8 mouse cellular contexts compared by ENCODE assay signal in the genomic region with DNA sequence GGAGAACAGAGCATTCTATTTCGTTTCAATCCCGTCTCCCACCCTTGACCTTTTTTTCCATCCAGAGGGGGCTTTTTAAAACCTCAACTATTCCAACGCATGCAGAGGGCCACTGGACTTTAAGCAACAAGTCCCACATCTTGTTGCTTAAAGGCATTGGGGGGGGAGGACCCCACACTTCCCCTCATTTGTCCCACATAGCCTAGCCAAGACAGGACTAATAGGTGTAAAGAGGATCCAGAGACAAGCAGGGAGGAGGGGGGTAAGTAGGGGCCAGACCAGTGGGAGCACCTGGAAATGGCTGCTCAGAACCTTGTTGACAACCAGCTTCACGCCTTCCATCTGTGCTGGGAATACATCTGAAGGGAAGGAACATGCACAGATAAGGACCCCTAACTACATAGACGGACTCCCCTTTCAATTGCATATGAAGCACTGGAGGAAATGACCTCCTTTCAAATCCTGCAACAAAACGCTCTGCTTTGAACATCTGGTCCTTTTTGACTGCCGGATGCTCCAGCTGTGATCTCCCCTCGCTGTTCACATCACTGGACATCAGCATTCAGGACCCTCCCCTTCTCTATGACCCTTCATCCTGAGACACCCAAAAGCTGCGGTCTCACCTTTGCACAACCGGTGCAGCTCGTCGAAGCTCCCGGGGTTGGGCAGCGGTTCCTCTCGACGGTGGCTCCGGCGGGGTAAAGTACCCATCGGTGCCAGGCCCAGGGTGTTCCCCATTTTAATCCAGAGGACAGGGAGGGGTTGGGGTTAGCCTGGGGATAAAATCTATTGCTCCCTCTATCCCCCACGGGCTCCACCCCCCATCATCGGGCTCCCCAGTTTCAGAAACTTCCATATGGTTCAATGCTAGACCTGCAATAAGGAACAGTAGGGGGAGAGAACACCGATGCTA. TPM values are rescaled to one million over a fixed set of nuclear protein-coding genes. Genes with fewer than 3 reads are reported as not detected.
DNase-seq lines count a peak whose midpoint lies in the region; ATAC-seq and TF ChIP-seq lines count a peak whose summit lies in the region.
"Had no signal": no experiment of that assay in that cellular context is flagged by ENCODE, and none has a peak within 500 bp of the region (broad histone marks: within the 10 kb centered on the region; RNA-seq: fewer than 3 reads in every experiment).

No protein-coding gene starts in this region.

- peak overlapping the region; percentile 46 for H3K9ac ChIP-seq in embryonic facial prominence, embryonic 11.5 days (replicated peaks; ENCODE audit: low read length)
- peak overlapping the region; percentile 54 for H3K9ac ChIP-seq in hindbrain, postnatal 0 days (replicated peaks; ENCODE audit: low read length)

- no peaks in the 10 kb centered on the region for H3K36me3 ChIP-seq in embryonic facial prominence, embryonic 11.5 days (replicated peaks; ENCODE audit: control insufficient read depth, insufficient read depth, low read depth, low read length)
- peaks cover 18% of the 10 kb centered on the region; the same call in 1 of the 2 replicates for H3K36me3 ChIP-seq in hindbrain, postnatal 0 days (ENCODE audit: insufficient read depth, low read length)

- H3K9me3 ChIP-seq in embryonic facial prominence, embryonic 11.5 days (replicated peaks; ENCODE audit: control insufficient read depth, low read length) = no peaks in the 10 kb centered on the region
- no peaks in the 10 kb centered on the region for H3K9me3 ChIP-seq in hindbrain, postnatal 0 days (ENCODE audit: low read length)

- H3K27me3 ChIP-seq in embryonic facial prominence, embryonic 11.5 days (ENCODE audit: control insufficient read depth, insufficient read depth, low read length) = no peaks in the 10 kb centered on the region
- H3K27me3 ChIP-seq in hindbrain, postnatal 0 days (ENCODE audit: insufficient read depth, low read length) = no peaks in the 10 kb centered on the region

- no peak for ATAC-seq in embryonic facial prominence, embryonic 11.5 days (replicated peaks; ENCODE audit: insufficient number of reproducible peaks, low FRiP score, low TSS enrichment, low read depth)
- no peak for ATAC-seq in hindbrain, postnatal 0 days
- ATAC-seq in megakaryocyte progenitor cell, adult 5-6 weeks (replicated peaks; ENCODE audit: poor library complexity) = no peak

- no peak overlapping the region for H3K27ac ChIP-seq in embryonic facial prominence, embryonic 11.5 days (replicated peaks; ENCODE audit: low read depth, low read length)
- H3K27ac ChIP-seq in hindbrain, postnatal 0 days = peak overlapping the region; percentile 32; the same call in 1 of the 2 replicates

- H3K4me2 ChIP-seq in embryonic facial prominence, embryonic 11.5 days (ENCODE audit: low read depth, low read length) = peak overlapping the region; percentile 51
- H3K4me2 ChIP-seq in hindbrain, postnatal 0 days (ENCODE audit: low read depth, low read length) = peak overlapping the region; percentile 67

- H3K4me1 ChIP-seq in lung, adult 2 months (ENCODE audit: control insufficient read depth, insufficient read depth, low read length) = peaks cover 9% of the 10 kb centered on the region
- H3K4me1 ChIP-seq in embryonic facial prominence, embryonic 11.5 days (ENCODE audit: control insufficient read depth, insufficient read depth, low read length) = no peaks in the 10 kb centered on the region
- peaks cover 7% of the 10 kb centered on the region; the same call in 1 of the 2 replicates for H3K4me1 ChIP-seq in hindbrain, postnatal 0 days (ENCODE audit: insufficient read depth, low read length)

- TF ChIP-seq POLR2A in lung, adult 2 months (IDR thresholded peaks at IDR 0.05; ENCODE audit: borderline replicate concordance, extremely low read depth, low read depth, low read length) = no peak

- 5% methylated on average over 22 of the region's 22 CpGs for WGBS in lung, adult 2 months
- WGBS in embryonic facial prominence, embryonic 11.5 days = 7% methylated on average over 22 of the region's 22 CpGs
- 6% methylated on average over 22 of the region's 22 CpGs for WGBS in hindbrain, postnatal 0 days

- no peak for TF ChIP-seq CTCF in lung, adult 2 months (IDR thresholded peaks at IDR 0.05; ENCODE audit: insufficient read depth, low read length)
- TF ChIP-seq CTCF in hindbrain, postnatal 0 days (IDR thresholded peaks at IDR 0.05; ENCODE audit: low read depth) = no peak

- H3K4me3 ChIP-seq in lung, adult 2 months (replicated peaks; ENCODE audit: extremely low read depth, low read depth, low read length) = peak overlapping the region; percentile 79
- peak overlapping the region; percentile 51 for H3K4me3 ChIP-seq in embryonic facial prominence, embryonic 11.5 days (ENCODE audit: low read depth, low read length)
- peak overlapping the region; percentile 51 for H3K4me3 ChIP-seq in hindbrain, postnatal 0 days (ENCODE audit: low read length)

- DNase-seq in lung, adult 2 months = no peak
- DNase-seq in lung, postnatal 14 days = no peak
- peak; percentile 49 for DNase-seq in R1 (ENCODE audit: low read depth, low spot score)
- DNase-seq in embryonic facial prominence, embryonic 11.5 days (ENCODE audit: low spot score) = no peak
- DNase-seq in hindbrain, postnatal 0 days (ENCODE audit: low spot score) = peak; percentile 17
- peak; percentile 21 to 40 for DNase-seq in lung, postnatal 4 days

RNA-seq across cellular contexts. Expression of a gene that starts 0.8 kb away (rescaled TPM):
- polyA plus RNA-seq in lung, adult 2 months (2012; rRNA removed) = 25.7 and 28.8 TPM in 2 replicates
- 20.2 and 29.9 TPM in 2 replicates for polyA plus RNA-seq in embryonic facial prominence, embryonic 11.5 days (2014; fragmentation: Nextera tagmentation; extraction: Ambion mirVana)
- 44.2 and 53.6 TPM in 2 replicates for total RNA-seq in hindbrain, postnatal 0 days (2014; rRNA removed)
- 41.1 and 45.5 TPM in 2 replicates for polyA plus RNA-seq in hindbrain, postnatal 0 days (2015; fragmentation: Nextera tagmentation; extraction: Ambion mirVana)
- total RNA-seq in megakaryocyte progenitor cell, adult 5-6 weeks (2015) = 13.0 and 15.4 TPM in 2 replicates
- 18.2 and 25.7 TPM in 2 replicates for total RNA-seq in megakaryocyte progenitor cell, adult 5-6 weeks (2017)

RNA-seq across cellular contexts. Expression of a gene that starts 3.3 kb away (rescaled TPM):
- 4.7 and 7.2 TPM in 2 replicates for polyA plus RNA-seq in lung, adult 2 months (2012; rRNA removed)
- 3.5 and 3.7 TPM in 2 replicates for polyA plus RNA-seq in embryonic facial prominence, embryonic 11.5 days (2014; fragmentation: Nextera tagmentation; extraction: Ambion mirVana)
- total RNA-seq in hindbrain, postnatal 0 days (2014; rRNA removed) = not detected in 2 replicates
- polyA plus RNA-seq in hindbrain, postnatal 0 days (2015; fragmentation: Nextera tagmentation; extraction: Ambion mirVana) = 8.1 and 8.8 TPM in 2 replicates
- total RNA-seq in megakaryocyte progenitor cell, adult 5-6 weeks (2015) = 0.94 and 2.3 TPM in 2 replicates
- total RNA-seq in megakaryocyte progenitor cell, adult 5-6 weeks (2017) = not detected in 2 replicates
- total RNA-seq: neutrophil, adult 5-6 weeks had no signal

RNA-seq across cellular contexts. Expression of a gene that starts 7.8 kb away (rescaled TPM):
- 0.25 TPM in 1 of 2 replicates, not detected in the other for polyA plus RNA-seq in lung, adult 2 months (2012; rRNA removed)
- 0.22 and 0.26 TPM in 2 replicates for polyA plus RNA-seq in embryonic facial prominence, embryonic 11.5 days (2014; fragmentation: Nextera tagmentation; extraction: Ambion mirVana)
- total RNA-seq in hindbrain, postnatal 0 days (2014; rRNA removed) = not detected in 2 replicates
- 0.40 and 0.43 TPM in 2 replicates for polyA plus RNA-seq in hindbrain, postnatal 0 days (2015; fragmentation: Nextera tagmentation; extraction: Ambion mirVana)
- not detected in 2 replicates for total RNA-seq in megakaryocyte progenitor cell, adult 5-6 weeks (2015)
- total RNA-seq in megakaryocyte progenitor cell, adult 5-6 weeks (2017) = 0.12 and 0.17 TPM in 2 replicates
- total RNA-seq: neutrophil, adult 5-6 weeks had no signal

RNA-seq across cellular contexts. Expression of a gene that starts 12.6 kb away (rescaled TPM):
- 117 and 158 TPM in 2 replicates for polyA plus RNA-seq in lung, adult 2 months (2012; rRNA removed)
- polyA plus RNA-seq in embryonic facial prominence, embryonic 11.5 days (2014; fragmentation: Nextera tagmentation; extraction: Ambion mirVana) = 19.9 and 22.0 TPM in 2 replicates
- total RNA-seq in hindbrain, postnatal 0 days (2014; rRNA removed) = 24.2 and 30.6 TPM in 2 replicates
- polyA plus RNA-seq in hindbrain, postnatal 0 days (2015; fragmentation: Nextera tagmentation; extraction: Ambion mirVana) = 31.4 and 34.6 TPM in 2 replicates
- 293 and 379 TPM in 2 replicates for total RNA-seq in megakaryocyte progenitor cell, adult 5-6 weeks (2015)
- total RNA-seq in megakaryocyte progenitor cell, adult 5-6 weeks (2017) = 101 and 178 TPM in 2 replicates

RNA-seq across cellular contexts. Expression of a gene that starts 25.5 kb away (rescaled TPM):
- 37.5 and 59.8 TPM in 2 replicates for polyA plus RNA-seq in lung, adult 2 months (2012; rRNA removed)
- polyA plus RNA-seq in embryonic facial prominence, embryonic 11.5 days (2014; fragmentation: Nextera tagmentation; extraction: Ambion mirVana) = 13.5 and 15.6 TPM in 2 replicates
- 19.4 and 23.5 TPM in 2 replicates for total RNA-seq in hindbrain, postnatal 0 days (2014; rRNA removed)
- polyA plus RNA-seq in hindbrain, postnatal 0 days (2015; fragmentation: Nextera tagmentation; extraction: Ambion mirVana) = 53.6 and 65.6 TPM in 2 replicates
- total RNA-seq in megakaryocyte progenitor cell, adult 5-6 weeks (2015) = 12.8 and 14.4 TPM in 2 replicates
- total RNA-seq in megakaryocyte progenitor cell, adult 5-6 weeks (2017) = 7.1 and 8.5 TPM in 2 replicates

Comparison
In these comparisons a context has a peak if more than half of its experiments do, and no peak if none do; other contexts are left out.
1. DNase-seq: peak in R1 (single experiment), hindbrain, postnatal 0 days (single experiment) and lung, postnatal 4 days (2 of 2); none in lung, adult 2 months (single experiment), lung, postnatal 14 days (single experiment) and embryonic facial prominence, embryonic 11.5 days (single experiment).
2. Peak in every context shown above with its lines, with median percentiles within 50 percentile points of each other: H3K4me3 ChIP-seq.